Mouse (Mus musculus): ENCODE results near the gene Mbd5. TPM values are rescaled to one million over a fixed set of nuclear protein-coding genes. Genes with fewer than 3 reads are reported as not detected.

The Mbd5 gene
- total RNA-seq (2021): 100 to 1,000 TPM; 117 to 143 TPM

GRCm38 (mm10) chr2:48948841-48949584, at the start of gene Mbd5:
TSS of gene Mbd5 (plus strand) at chr2:48949508.
- intact Hi-C loops (cut with DNase I): no loop called here
- DNase-seq (ENCODE audit: low spot score in 2 of 2): peak; percentile 97 to 98

- no peak for DNase-seq (ENCODE audit: low spot score in 2 of 2)
- intact Hi-C loops (cut with DNase I): loop anchor here (2.0 kb wide), 1 partner anchor 404 kb away; no protein-coding TSS in a partner anchor
Observed at GRCm38 (mm10) chr2:48908866-48909265, 40.4 kb upstream of the Mbd5 start.

- DNase-seq (ENCODE audit: low spot score in 2 of 2): no peak
- intact Hi-C loops (cut with DNase I): loop anchor here (10.0 kb wide), 1 partner anchor 541 kb away; the partner anchor contains the start of gene Epc2
Observed at GRCm38 (mm10) chr2:48914185-48914584, 35.1 kb upstream of the Mbd5 start.

GRCm38 (mm10) chr2:48915832-48916231, 33.5 kb upstream of the Mbd5 start:
- no peak for DNase-seq (ENCODE audit: low spot score in 2 of 2)
- intact Hi-C loops (cut with DNase I): loop anchor here (10.0 kb wide), 1 partner anchor 539 kb away; the partner anchor contains the start of gene Epc2

- intact Hi-C loops (cut with DNase I): no loop called here
- no peak for DNase-seq (ENCODE audit: low spot score in 2 of 2)
Observed at GRCm38 (mm10) chr2:48935058-48935457, 14.2 kb upstream of the Mbd5 start.

- no peak for DNase-seq (ENCODE audit: low spot score in 2 of 2)
- intact Hi-C loops (cut with DNase I): no loop called here
Observed at GRCm38 (mm10) chr2:48947761-48948160, 1.5 kb upstream of the Mbd5 start.

GRCm38 (mm10) chr2:48949743-48950251, 489 bp downstream of the Mbd5 start:
- peak in 1 of 2 experiments; percentile 45 for DNase-seq (ENCODE audit: low spot score in 2 of 2)
- intact Hi-C loops (cut with DNase I): no loop called here

- intact Hi-C loops (cut with DNase I): no loop called here
- no peak for DNase-seq (ENCODE audit: low spot score in 2 of 2)
Observed at GRCm38 (mm10) chr2:48950252-48950315, 776 bp downstream of the Mbd5 start, which contains the start of gene Orc4. TSS of gene Orc4 (minus strand) at chr2:48950277.

- no peak for DNase-seq (ENCODE audit: low spot score in 2 of 2)
- intact Hi-C loops (cut with DNase I): no loop called here
Observed at GRCm38 (mm10) chr2:48950316-48950880, 1.1 kb downstream of the Mbd5 start.

- DNase-seq (ENCODE audit: low spot score in 2 of 2): no peak
- intact Hi-C loops (cut with DNase I): no loop called here
Observed at GRCm38 (mm10) chr2:48956591-48956990, 7.3 kb downstream of the Mbd5 start.

GRCm38 (mm10) chr2:48978920-48979319, 29.6 kb downstream of the Mbd5 start:
- DNase-seq (ENCODE audit: low spot score in 2 of 2): no peak
- intact Hi-C loops (cut with DNase I): no loop called here

- DNase-seq (ENCODE audit: low spot score in 2 of 2): no peak
- intact Hi-C loops (cut with DNase I): no loop called here
Observed at GRCm38 (mm10) chr2:48990322-48990721, 41.0 kb downstream of the Mbd5 start.

- intact Hi-C loops (cut with DNase I): no loop called here
- DNase-seq (ENCODE audit: low spot score in 2 of 2): no peak
Observed at GRCm38 (mm10) chr2:49040481-49040880, 91.2 kb downstream of the Mbd5 start.

GRCm38 (mm10) chr2:49050030-49050429, 100.7 kb downstream of the Mbd5 start:
- no peak for DNase-seq (ENCODE audit: low spot score in 2 of 2)
- intact Hi-C loops (cut with DNase I): no loop called here

- intact Hi-C loops (cut with DNase I): no loop called here
- DNase-seq (ENCODE audit: low spot score in 2 of 2): no peak
Observed at GRCm38 (mm10) chr2:49067886-49068285, 118.6 kb downstream of the Mbd5 start.

GRCm38 (mm10) chr2:49084966-49085365, 135.7 kb downstream of the Mbd5 start:
- intact Hi-C loops (cut with DNase I): no loop called here

GRCm38 (mm10) chr2:49090771-49091170, 141.5 kb downstream of the Mbd5 start:
- intact Hi-C loops (cut with DNase I): no loop called here
- no peak for DNase-seq (ENCODE audit: low spot score in 2 of 2)

More at GRCm38 (mm10) chr2:49084966-49085365, 135.7 kb downstream of the Mbd5 start:
- DNase-seq (ENCODE audit: low spot score in 2 of 2): no peak

GRCm38 (mm10) chr2:49096765-49097164, 147.5 kb downstream of the Mbd5 start:
- intact Hi-C loops (cut with DNase I): no loop called here
- DNase-seq (ENCODE audit: low spot score in 2 of 2): no peak

- no peak for DNase-seq (ENCODE audit: low spot score in 2 of 2)
Observed at GRCm38 (mm10) chr2:49108906-49109305, 159.6 kb downstream of the Mbd5 start.

GRCm38 (mm10) chr2:49119875-49120274, 170.6 kb downstream of the Mbd5 start:
- intact Hi-C loops (cut with DNase I): no loop called here
- no peak for DNase-seq (ENCODE audit: low spot score in 2 of 2)

More at GRCm38 (mm10) chr2:49108906-49109305, 159.6 kb downstream of the Mbd5 start:
- intact Hi-C loops (cut with DNase I): no loop called here

- DNase-seq (ENCODE audit: low spot score in 2 of 2): no peak
- intact Hi-C loops (cut with DNase I): no loop called here
Observed at GRCm38 (mm10) chr2:49121603-49122002, 172.3 kb downstream of the Mbd5 start.
